Mouse (Mus musculus) G1E (cell line): Measurements from ENCODE around the gene Oprd1.

ENCODE experiments used
- CTCF ChIP-seq: IDR thresholded peaks from 2 replicates; pipeline ENCODE4 v1.5.1; 2012; ENCODE audit warnings: low read depth, low read length, inconsistent platforms, mixed read lengths
- GATA1 ChIP-seq: IDR thresholded peaks from 2 replicates; pipeline ENCODE4 v1.6.1; 2012; ENCODE audit warnings: borderline replicate concordance, low read length, inconsistent platforms, mixed read lengths
- POLR2AphosphoS5 ChIP-seq: IDR thresholded peaks from 2 replicates; pipeline ENCODE4 v1.6.1; 2012; ENCODE audit warnings: low read depth, low read length, inconsistent platforms; ENCODE audit not compliant: insufficient replicate concordance

- no peak for TF ChIP-seq CTCF
- no peak for TF ChIP-seq POLR2AphosphoS5
- no peak for TF ChIP-seq GATA1
Measured at GRCm38 (mm10) chr4:132072156-132072555, 72.1 kb downstream of the Oprd1 start.
